Mouse (Mus musculus): ENCODE data around the gene Xpa.

DNA sequence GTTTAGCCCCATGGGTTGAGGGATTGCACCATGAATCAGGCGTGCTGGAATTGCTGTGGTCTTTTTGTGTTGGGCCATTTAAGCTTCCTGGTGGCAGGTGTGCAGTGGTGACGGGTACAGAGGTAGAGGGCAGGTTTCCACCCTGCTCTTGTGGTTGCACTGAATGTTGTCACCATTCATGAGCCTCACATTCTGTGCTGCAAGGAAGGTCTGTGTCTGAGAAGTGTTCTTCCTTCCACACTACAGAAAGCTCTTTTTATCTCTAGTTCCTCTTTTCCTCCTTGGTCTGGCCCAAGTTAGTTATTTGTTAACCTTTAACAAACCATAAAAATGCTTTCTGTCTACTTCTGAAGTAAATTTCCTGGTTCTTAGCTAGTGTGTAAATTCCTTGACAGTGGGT, 32.1 kb downstream of the Xpa start:
- no peak for TF ChIP-seq CTCF (IDR thresholded peaks at IDR 0.05; ENCODE audit: borderline replicate concordance, control insufficient read depth, extremely low read depth, insufficient read depth, low read length, poor library complexity)
- no peak for TF ChIP-seq POLR2A (IDR thresholded peaks at IDR 0.05; ENCODE audit: control insufficient read depth, extremely low read depth, insufficient read depth, low read length, poor library complexity)
